Mouse (Mus musculus) T-helper 1 cell (primary cell): Measurements from ENCODE around the gene Bex4.
"Not testable (repeated sequence)": the region's sequence is repeated elsewhere in the genome, so short reads cannot be mapped to it uniquely, and the experiment has no call there.

Experiments used
- in situ Hi-C: fragments of 300-600 bp; cut with MboI, MseI; formaldehyde crosslinking; loops from one replicate; pipeline ENCODE4 v1.15.1; 2025; ENCODE audit warnings: high pct_unique_total_duplicates

Gene Bex4

GRCm38 (mm10) chrX:136138827-136139639 lies at the start of gene Bex4:
Gene Bex4 (plus strand): TSS chrX:136138996.
- in situ Hi-C loops, result not testable (repeated sequence)

GRCm38 (mm10) chrX:136092497-136093279 lies 46.1 kb upstream of the Bex4 start:
- in situ Hi-C loops, result no loop called here

- in situ Hi-C loops, result no loop called here
Measured at GRCm38 (mm10) chrX:136094421-136094820, 44.4 kb upstream of the Bex4 start.

GRCm38 (mm10) chrX:136104046-136104723 lies 34.6 kb upstream of the Bex4 start:
- in situ Hi-C loops, result no loop called here

GRCm38 (mm10) chrX:136104724-136105088 lies 34.1 kb upstream of the Bex4 start:
- in situ Hi-C loops, result no loop called here

GRCm38 (mm10) chrX:136107942-136108341 lies 30.9 kb upstream of the Bex4 start:
- in situ Hi-C loops, result no loop called here

GRCm38 (mm10) chrX:136115015-136115414 lies 23.8 kb upstream of the Bex4 start:
- in situ Hi-C loops, result no loop called here

GRCm38 (mm10) chrX:136115419-136115961 lies 23.3 kb upstream of the Bex4 start:
- in situ Hi-C loops, result no loop called here

- in situ Hi-C loops, result no loop called here
Measured at GRCm38 (mm10) chrX:136127038-136127743, 11.6 kb upstream of the Bex4 start.

GRCm38 (mm10) chrX:136127744-136128064 lies 11.1 kb upstream of the Bex4 start:
- in situ Hi-C loops, result no loop called here

GRCm38 (mm10) chrX:136135559-136135958 lies 3.2 kb upstream of the Bex4 start:
- in situ Hi-C loops, result no loop called here

GRCm38 (mm10) chrX:136139640-136140004 lies 826 bp downstream of the Bex4 start:
- in situ Hi-C loops, result not testable (repeated sequence)

- in situ Hi-C loops, result no loop called here
Measured at GRCm38 (mm10) chrX:136141385-136141784, 2.6 kb downstream of the Bex4 start.

GRCm38 (mm10) chrX:136143711-136144110 lies 4.9 kb downstream of the Bex4 start:
- in situ Hi-C loops, result no loop called here

- in situ Hi-C loops, result no loop called here
Measured at GRCm38 (mm10) chrX:136144195-136144594, 5.4 kb downstream of the Bex4 start.

GRCm38 (mm10) chrX:136170625-136171024 lies 31.8 kb downstream of the Bex4 start:
- in situ Hi-C loops, result no loop called here

- in situ Hi-C loops, result no loop called here
Measured at GRCm38 (mm10) chrX:136171189-136172117, 32.7 kb downstream of the Bex4 start.

GRCm38 (mm10) chrX:136172118-136172551 lies 33.3 kb downstream of the Bex4 start, which contains the start of gene Tceal8:
Gene Tceal8 (minus strand): TSS chrX:136172342.
- in situ Hi-C loops, result no loop called here

- in situ Hi-C loops, result no loop called here
Measured at GRCm38 (mm10) chrX:136172786-136173185, 34.0 kb downstream of the Bex4 start.

GRCm38 (mm10) chrX:136180897-136181553 lies 42.2 kb downstream of the Bex4 start:
- in situ Hi-C loops, result no loop called here
